Mouse (Mus musculus): ENCODE results near the gene Heatr6.

GRCm38 (mm10) chr11:83802581-83802980 lies 49.1 kb downstream of the Heatr6 start:
- no peak for TF ChIP-seq CTCF (conservative IDR thresholded peaks at IDR 0.05; ENCODE audit: low read length)
- no peak for TF ChIP-seq NANOG (IDR thresholded peaks at IDR 0.05; ENCODE audit: borderline replicate concordance, low read length)
- no peak for TF ChIP-seq POU5F1 (IDR thresholded peaks at IDR 0.05; ENCODE audit: borderline replicate concordance, low read length)

Data from E14TG2a.4 (cell line).